Mouse (Mus musculus): Measurements from ENCODE around the gene Cul4a. TPM values are rescaled to one million over a fixed set of nuclear protein-coding genes. Genes with fewer than 3 reads are reported as not detected.

Gene Cul4a
- polyA plus RNA-seq, 1 experiment from 2014 or later = 69.8 TPM

DNA sequence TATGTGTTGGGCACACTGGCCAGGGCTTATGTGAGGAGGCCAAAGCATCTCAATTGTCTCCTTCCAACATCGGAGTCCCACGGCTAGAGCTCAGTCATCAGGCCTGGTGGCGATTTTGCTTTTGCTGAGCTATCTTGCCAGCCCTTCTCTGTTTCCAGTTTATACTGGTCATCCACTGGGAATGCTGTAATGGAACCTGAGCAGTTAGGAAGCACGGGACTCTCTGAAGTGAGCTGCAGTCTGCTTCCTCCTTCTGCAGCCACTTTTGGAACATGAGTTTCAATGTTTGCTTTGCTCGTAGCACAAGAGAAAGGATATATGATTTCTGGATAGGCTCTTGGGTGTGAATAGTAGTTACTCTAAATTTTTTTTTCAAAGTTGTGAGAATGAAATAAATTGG lies 58.9 kb downstream of the Cul4a start:
- H3K27ac ChIP-seq (replicated peaks) = no peak overlapping the region
- no peak for ATAC-seq (ENCODE audit: low FRiP score, low read depth)
- 92% methylated on average over 5 of the region's 5 CpGs for WGBS
- H3K27me3 ChIP-seq = no peaks in the 10 kb centered on the region
- H3K9me3 ChIP-seq = no peaks in the 10 kb centered on the region
- H3K36me3 ChIP-seq = peaks cover 28% of the 10 kb centered on the region
- H3K9ac ChIP-seq = no peak overlapping the region
- peaks cover 19% of the 10 kb centered on the region for H3K4me1 ChIP-seq (replicated peaks)
- H3K4me2 ChIP-seq = no peak overlapping the region
- no peak overlapping the region for H3K4me3 ChIP-seq

DNA sequence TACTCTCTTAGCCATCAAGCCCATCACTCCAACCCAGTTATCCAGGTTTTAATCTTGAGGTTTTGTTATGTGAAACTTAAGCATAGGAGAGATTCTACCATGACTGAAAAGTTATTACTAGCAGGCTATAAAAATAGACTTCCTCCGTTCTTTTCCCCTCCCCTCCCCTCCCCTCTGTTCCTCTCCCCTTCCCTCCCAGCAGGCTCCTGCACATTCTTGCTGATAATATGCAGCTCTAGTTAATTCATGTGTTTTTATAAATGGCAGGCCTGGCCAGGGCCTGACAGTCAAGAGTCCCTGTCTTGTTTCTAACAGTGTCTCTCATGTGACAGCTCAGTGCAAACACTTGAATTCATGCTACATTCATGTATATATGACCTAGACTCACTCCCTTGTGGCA lies 65.1 kb downstream of the Cul4a start:
- H3K4me2 ChIP-seq = no peak overlapping the region
- 72% methylated on average over 1 of the region's 1 CpGs for WGBS
- no peak for ATAC-seq (ENCODE audit: low FRiP score, low read depth)
- no peaks in the 10 kb centered on the region for H3K9me3 ChIP-seq
- no peak overlapping the region for H3K4me3 ChIP-seq
- no peaks in the 10 kb centered on the region for H3K4me1 ChIP-seq (replicated peaks)
- H3K36me3 ChIP-seq = peaks cover 81% of the 10 kb centered on the region
- no peaks in the 10 kb centered on the region for H3K27me3 ChIP-seq
- no peak overlapping the region for H3K27ac ChIP-seq (replicated peaks)
- no peak overlapping the region for H3K9ac ChIP-seq

DNA sequence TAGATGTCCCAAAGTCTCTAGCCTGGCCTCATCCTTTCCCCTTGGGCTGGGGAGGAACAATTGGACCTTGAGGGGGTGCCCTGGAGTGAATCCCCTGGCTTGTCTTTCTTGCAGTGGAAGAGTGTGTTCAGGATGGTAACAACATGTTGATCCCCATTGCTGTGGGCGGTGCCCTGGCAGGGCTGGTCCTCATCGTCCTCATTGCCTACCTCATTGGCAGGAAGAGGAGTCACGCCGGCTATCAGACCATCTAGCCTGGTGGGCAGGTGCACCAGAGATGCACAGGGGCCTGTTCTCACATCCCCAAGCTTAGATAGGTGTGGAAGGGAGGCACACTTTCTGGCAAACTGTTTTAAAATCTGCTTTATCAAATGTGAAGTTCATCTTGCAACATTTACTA lies 68.9 kb downstream of the Cul4a start:
- 89% methylated on average over 4 of the region's 4 CpGs for WGBS
- H3K4me2 ChIP-seq = no peak overlapping the region
- H3K4me1 ChIP-seq (replicated peaks) = no peaks in the 10 kb centered on the region
- H3K4me3 ChIP-seq = no peak overlapping the region
- no peak overlapping the region for H3K27ac ChIP-seq (replicated peaks)
- no peak overlapping the region for H3K9ac ChIP-seq
- peaks cover 68% of the 10 kb centered on the region for H3K36me3 ChIP-seq
- ATAC-seq (ENCODE audit: low FRiP score, low read depth) = no peak
- no peaks in the 10 kb centered on the region for H3K27me3 ChIP-seq
- H3K9me3 ChIP-seq = no peaks in the 10 kb centered on the region

DNA sequence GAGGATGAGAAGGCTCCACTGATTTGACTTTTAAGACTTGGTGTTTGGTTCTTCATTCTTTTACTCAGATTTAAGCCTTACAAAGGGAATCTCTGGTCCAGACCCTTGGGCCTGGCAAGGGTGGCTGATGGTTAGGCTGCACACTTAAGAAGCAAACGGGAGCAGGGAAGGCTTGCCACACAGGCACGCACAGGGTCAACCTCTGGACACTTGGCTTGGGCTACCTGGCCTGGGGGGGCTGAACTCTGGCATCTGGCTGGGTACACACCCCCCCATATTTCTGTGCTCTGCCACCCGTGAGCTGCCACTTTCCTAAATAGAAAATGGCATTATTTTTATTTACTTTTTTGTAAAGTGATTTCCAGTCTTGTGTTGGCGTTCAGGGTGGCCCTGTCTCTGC lies 69.4 kb downstream of the Cul4a start:
- Histone ChIP-seq H3K27ac (replicated peaks) (no peak overlapping the region), H3K27me3 (no peaks in the 10 kb centered on the region), H3K4me3 (no peak overlapping the region), H3K4me1 (replicated peaks) (no peaks in the 10 kb centered on the region), H3K9me3 (no peaks in the 10 kb centered on the region), H3K4me2 (no peak overlapping the region), H3K36me3 (peaks cover 65% of the 10 kb centered on the region), H3K9ac (no peak overlapping the region)
- ATAC-seq (ENCODE audit: low FRiP score, low read depth) = no peak
- 94% methylated on average over 4 of the region's 4 CpGs for WGBS

DNA sequence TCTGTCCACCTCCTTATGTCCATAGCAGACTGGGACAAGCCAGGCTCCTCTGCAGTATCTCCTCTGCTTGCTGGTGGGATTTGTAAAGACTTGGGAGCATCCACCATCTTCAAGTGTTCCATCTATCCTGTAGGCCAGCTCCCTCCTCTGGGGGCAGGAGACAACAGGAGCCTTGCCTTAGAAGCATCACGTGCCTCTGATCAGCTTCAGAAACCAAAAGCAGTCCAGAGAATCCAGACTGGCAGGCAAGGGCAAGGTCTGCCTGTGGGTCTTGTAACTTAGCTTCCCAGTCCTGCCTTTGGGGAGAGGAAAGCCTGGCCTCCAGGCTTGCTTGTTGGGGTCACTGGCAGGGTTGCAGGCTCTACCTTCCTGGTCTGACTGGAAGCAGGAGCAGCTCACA lies 70.2 kb downstream of the Cul4a start:
- Histone ChIP-seq H3K4me3 (no peak overlapping the region), H3K4me2 (no peak overlapping the region), H3K9ac (no peak overlapping the region), H3K36me3 (peaks cover 59% of the 10 kb centered on the region), H3K9me3 (no peaks in the 10 kb centered on the region), H3K27ac (replicated peaks) (no peak overlapping the region), H3K4me1 (replicated peaks) (no peaks in the 10 kb centered on the region), H3K27me3 (no peaks in the 10 kb centered on the region)
- no peak for ATAC-seq (ENCODE audit: low FRiP score, low read depth)
- 87% methylated on average over 1 of the region's 1 CpGs for WGBS

DNA sequence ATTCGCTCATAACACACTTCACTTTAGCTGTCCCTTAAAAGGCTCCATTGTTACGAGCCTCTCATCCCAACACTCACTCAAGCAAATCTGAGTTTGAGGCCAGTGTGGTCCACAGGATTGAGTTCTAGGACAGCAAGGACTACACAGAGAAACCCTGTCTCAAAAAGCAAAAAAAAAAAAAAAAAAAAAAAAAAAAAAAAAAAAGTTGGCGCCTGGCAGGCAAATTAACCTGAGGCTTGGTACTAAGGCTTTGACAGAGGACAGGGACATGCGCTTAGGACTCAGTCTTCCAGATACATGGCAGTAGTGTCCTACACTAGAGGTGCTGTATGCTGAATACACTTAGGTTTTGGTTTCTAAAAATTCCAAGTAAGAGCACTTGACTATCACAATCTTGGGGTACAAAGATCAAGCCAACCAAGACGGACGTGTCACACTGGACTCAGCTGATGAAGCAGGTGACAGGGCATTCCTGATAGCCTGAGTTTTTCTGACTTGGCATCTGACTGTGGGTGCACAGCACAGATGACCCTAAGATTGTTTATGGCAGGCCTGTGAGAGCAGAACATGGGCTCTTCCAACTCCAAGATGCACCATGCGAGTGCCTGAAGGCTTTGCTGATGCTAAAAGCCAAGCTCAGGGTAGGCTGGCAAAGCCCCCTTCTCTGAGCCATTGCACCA lies 71.9 kb downstream of the Cul4a start:
- no peak for ATAC-seq (ENCODE audit: low FRiP score, low read depth)
- H3K36me3 ChIP-seq = peaks cover 47% of the 10 kb centered on the region
- H3K27ac ChIP-seq (replicated peaks) = no peak overlapping the region
- 97% methylated on average over 7 of the region's 7 CpGs for WGBS
- no peaks in the 10 kb centered on the region for H3K4me1 ChIP-seq (replicated peaks)
- H3K4me3 ChIP-seq = no peak overlapping the region
- H3K9me3 ChIP-seq = no peaks in the 10 kb centered on the region
- no peaks in the 10 kb centered on the region for H3K27me3 ChIP-seq
- no peak overlapping the region for H3K4me2 ChIP-seq
- no peak overlapping the region for H3K9ac ChIP-seq

DNA sequence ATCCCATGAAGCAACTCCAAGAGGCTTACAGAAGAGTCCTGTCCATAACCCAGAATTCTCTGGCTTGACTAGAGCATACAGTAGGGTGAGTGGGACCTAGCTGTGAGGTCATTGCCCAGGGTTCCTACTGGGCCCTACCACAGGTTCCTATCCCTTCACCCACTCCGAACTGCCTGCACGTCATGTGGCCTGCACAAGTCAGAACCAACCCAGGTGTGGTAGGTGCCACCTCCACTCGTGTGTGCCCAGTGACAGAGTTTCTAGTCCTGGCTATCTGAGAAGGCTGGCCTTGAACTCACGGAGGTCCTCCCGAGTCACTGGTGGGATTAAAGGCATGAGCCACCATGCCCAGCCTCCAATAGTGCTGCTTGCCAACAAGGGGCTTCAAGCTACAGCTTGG lies 72.7 kb downstream of the Cul4a start:
- no peaks in the 10 kb centered on the region for H3K9me3 ChIP-seq
- H3K4me2 ChIP-seq = no peak overlapping the region
- ATAC-seq (ENCODE audit: low FRiP score, low read depth) = no peak
- H3K9ac ChIP-seq = no peak overlapping the region
- no peak overlapping the region for H3K27ac ChIP-seq (replicated peaks)
- no peaks in the 10 kb centered on the region for H3K4me1 ChIP-seq (replicated peaks)
- WGBS = 95% methylated on average over 5 of the region's 5 CpGs
- H3K27me3 ChIP-seq = no peaks in the 10 kb centered on the region
- no peak overlapping the region for H3K4me3 ChIP-seq
- peaks cover 39% of the 10 kb centered on the region for H3K36me3 ChIP-seq

DNA sequence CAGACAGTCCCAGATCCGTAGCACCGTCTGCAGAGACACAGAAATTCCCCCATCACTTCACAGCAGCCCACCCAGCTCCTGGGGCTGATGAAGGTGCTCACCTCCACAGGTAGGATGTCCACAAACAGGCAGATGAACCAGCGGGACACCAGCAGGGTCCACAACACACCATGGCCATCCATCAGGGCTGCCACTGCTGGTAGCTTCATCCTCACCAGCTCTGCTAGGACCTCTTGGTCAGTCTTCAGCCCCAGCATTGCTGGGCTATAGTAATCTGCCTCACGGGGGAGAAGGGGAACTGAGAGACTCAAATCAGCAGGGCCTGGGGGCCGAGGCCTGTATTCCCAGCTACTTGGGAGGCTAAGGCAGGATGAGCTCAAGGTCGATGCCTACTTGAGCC lies 74.1 kb downstream of the Cul4a start:
- Histone ChIP-seq H3K9ac (no peak overlapping the region), H3K4me2 (no peak overlapping the region), H3K27me3 (no peaks in the 10 kb centered on the region), H3K27ac (replicated peaks) (no peak overlapping the region), H3K36me3 (peaks cover 25% of the 10 kb centered on the region), H3K9me3 (no peaks in the 10 kb centered on the region), H3K4me1 (replicated peaks) (no peaks in the 10 kb centered on the region), H3K4me3 (no peak overlapping the region)
- WGBS = 77% methylated on average over 6 of the region's 6 CpGs
- no peak for ATAC-seq (ENCODE audit: low FRiP score, low read depth)

DNA sequence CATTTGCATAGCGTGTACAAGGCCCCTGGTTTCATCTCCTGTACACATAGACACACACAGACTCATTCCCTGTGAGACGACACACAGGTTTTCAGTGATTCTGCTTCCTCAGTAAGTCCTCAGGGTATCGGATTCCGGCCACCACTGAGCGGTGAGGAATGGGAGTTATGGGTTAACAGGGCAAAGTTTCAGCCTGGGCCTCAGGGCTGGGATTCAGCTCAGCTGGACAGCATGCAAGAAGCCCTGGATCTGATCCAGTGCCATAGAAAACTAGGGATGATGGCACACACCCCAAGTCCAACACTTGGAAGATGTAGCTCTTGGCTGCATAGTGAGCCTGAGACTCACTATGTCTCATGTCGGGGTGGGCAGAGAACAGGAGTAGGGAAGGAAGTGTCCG lies 74.5 kb downstream of the Cul4a start:
- no peaks in the 10 kb centered on the region for H3K4me1 ChIP-seq (replicated peaks)
- no peak for ATAC-seq (ENCODE audit: low FRiP score, low read depth)
- peaks cover 21% of the 10 kb centered on the region for H3K36me3 ChIP-seq
- H3K27ac ChIP-seq (replicated peaks) = no peak overlapping the region
- H3K27me3 ChIP-seq = no peaks in the 10 kb centered on the region
- WGBS = 86% methylated on average over 7 of the region's 7 CpGs
- H3K4me2 ChIP-seq = no peak overlapping the region
- no peaks in the 10 kb centered on the region for H3K9me3 ChIP-seq
- H3K4me3 ChIP-seq = no peak overlapping the region
- no peak overlapping the region for H3K9ac ChIP-seq

DNA sequence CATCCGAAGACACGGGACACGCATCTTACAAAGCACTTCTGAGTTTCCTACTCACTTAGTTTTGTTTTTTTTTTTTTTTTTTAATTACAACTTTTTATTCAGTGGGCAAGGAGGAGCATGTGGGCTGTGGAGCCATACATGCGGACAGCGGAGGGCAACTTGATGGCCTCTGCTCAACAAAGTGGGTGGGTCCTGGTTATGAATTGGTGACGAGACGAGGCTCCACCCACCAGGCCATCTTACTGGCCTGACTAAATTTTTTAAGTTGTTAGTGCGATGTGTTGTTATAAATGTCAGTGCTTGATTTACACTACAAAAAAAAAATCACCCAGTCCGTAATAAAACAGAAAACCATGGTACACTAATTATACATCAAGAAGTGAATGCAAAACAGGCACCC lies 75.0 kb downstream of the Cul4a start:
- Histone ChIP-seq H3K27ac (replicated peaks) (no peak overlapping the region), H3K36me3 (peaks cover 16% of the 10 kb centered on the region), H3K9ac (no peak overlapping the region), H3K4me3 (no peak overlapping the region), H3K4me1 (replicated peaks) (no peaks in the 10 kb centered on the region), H3K4me2 (no peak overlapping the region), H3K27me3 (no peaks in the 10 kb centered on the region), H3K9me3 (no peaks in the 10 kb centered on the region)
- WGBS = 81% methylated on average over 9 of the region's 9 CpGs
- ATAC-seq (ENCODE audit: low FRiP score, low read depth) = no peak

DNA sequence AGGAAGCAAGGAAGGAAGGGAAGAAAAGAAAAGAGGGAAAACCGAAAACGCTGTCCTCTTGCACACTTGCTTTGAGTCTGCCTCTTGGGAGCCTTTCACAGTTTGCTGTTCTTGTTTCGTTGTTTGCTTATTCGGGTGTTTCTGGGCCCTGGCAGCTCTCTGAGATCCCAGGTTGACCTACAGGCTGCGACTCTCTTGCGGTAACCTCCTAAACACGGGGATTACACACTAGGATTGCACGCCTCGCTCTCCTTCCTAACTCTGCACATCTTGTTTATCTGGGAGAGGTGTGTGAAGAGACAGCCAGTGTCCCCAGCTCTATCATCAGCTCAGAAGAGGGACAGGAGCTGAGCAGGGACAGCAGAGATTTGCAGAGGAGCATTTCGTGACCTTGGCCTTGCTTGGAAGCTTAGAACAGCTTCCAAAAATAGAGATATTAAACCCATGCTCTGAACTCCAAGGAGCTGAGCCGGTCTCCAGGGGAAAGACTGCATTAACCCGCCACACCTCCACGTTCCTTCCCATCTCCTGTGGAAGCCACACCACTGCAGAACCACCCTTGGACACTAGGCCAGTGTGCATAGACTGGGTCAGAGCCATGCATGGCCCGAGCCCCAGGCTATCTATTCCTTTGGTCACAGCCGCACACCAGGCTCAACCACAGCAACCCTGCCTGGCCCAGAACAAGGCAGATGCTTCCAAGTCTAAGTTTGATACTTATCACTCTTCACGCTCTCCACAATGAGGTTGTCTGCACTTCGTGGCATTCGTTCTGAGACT lies 75.7 kb downstream of the Cul4a start:
- no peak overlapping the region for H3K4me3 ChIP-seq
- ATAC-seq (ENCODE audit: low FRiP score, low read depth) = no peak
- 88% methylated on average over 18 of the region's 18 CpGs for WGBS
- no peaks in the 10 kb centered on the region for H3K9me3 ChIP-seq
- no peaks in the 10 kb centered on the region for H3K27me3 ChIP-seq
- H3K36me3 ChIP-seq = peaks cover 9% of the 10 kb centered on the region
- no peak overlapping the region for H3K9ac ChIP-seq
- no peak overlapping the region for H3K4me2 ChIP-seq
- no peak overlapping the region for H3K27ac ChIP-seq (replicated peaks)
- H3K4me1 ChIP-seq (replicated peaks) = no peaks in the 10 kb centered on the region

DNA sequence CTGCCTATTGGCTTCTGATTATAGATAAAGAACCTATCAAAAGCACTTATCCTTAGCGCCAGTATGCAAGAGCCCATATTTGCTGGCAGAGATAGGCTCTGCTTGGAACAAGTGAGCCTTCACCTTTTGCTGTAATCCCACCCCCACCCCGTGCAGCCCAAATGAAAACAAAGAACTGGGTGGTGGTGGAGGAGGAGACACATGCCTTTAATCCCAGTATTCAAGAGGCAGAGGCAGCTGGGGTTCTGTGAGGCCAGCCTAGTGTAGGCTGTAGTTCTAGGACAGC lies 76.2 kb downstream of the Cul4a start:
- WGBS = 60% methylated on average over 2 of the region's 2 CpGs

DNA sequence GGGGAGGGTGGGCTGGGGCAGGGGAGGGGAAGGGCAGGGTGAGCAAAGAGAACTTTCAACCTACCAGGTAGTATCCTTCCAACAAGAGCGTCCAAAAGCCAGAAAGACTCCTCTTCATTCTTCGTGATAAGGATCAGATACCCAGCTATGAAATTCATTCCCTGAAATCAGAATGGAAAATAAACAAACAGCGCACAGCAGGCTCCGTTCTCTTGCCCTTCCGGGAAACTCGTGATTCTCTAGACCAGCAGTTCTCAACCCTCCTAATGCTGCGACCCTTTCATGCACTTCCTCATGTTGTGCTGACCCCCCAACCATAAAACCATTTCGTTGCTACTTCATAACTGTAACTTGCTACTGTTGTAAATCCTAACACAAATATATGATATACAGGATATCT lies 81.4 kb downstream of the Cul4a start:
- Histone ChIP-seq H3K9ac (no peak overlapping the region), H3K4me3 (no peak overlapping the region), H3K27ac (replicated peaks) (no peak overlapping the region), H3K27me3 (no peaks in the 10 kb centered on the region), H3K36me3 (no peaks in the 10 kb centered on the region), H3K9me3 (no peaks in the 10 kb centered on the region), H3K4me2 (no peak overlapping the region), H3K4me1 (replicated peaks) (no peaks in the 10 kb centered on the region)
- no peak for ATAC-seq (ENCODE audit: low FRiP score, low read depth)
- WGBS = 84% methylated on average over 8 of the region's 8 CpGs

More for the DNA sequence above, 76.2 kb downstream of the Cul4a start:
- H3K4me3 ChIP-seq = no peak overlapping the region
- no peak overlapping the region for H3K9ac ChIP-seq
- H3K27me3 ChIP-seq = no peaks in the 10 kb centered on the region
- H3K4me1 ChIP-seq (replicated peaks) = no peaks in the 10 kb centered on the region
- ATAC-seq (ENCODE audit: low FRiP score, low read depth) = no peak
- peaks cover 4% of the 10 kb centered on the region for H3K36me3 ChIP-seq
- H3K27ac ChIP-seq (replicated peaks) = no peak overlapping the region
- no peak overlapping the region for H3K4me2 ChIP-seq
- H3K9me3 ChIP-seq = no peaks in the 10 kb centered on the region

All from hindbrain, embryonic 15.5 days (tissue).